Mouse (Mus musculus) bone marrow, adult 2 months (tissue): ENCODE results near the gene Tlx3.

Experiments
- CTCF ChIP-seq: fragments of 200-500 bp; IDR thresholded peaks from 2 replicates; pipeline ENCODE4 v1.5.1; 2011; ENCODE audit warnings: low read length, control low read depth; ENCODE audit not compliant: control insufficient read depth, insufficient read depth
- POLR2A ChIP-seq: fragments of 200-500 bp; IDR thresholded peaks from 2 replicates; pipeline ENCODE4 v1.6.1; 2011; ENCODE audit warnings: low read depth, mild to moderate bottlenecking, control low read depth, low read length, borderline replicate concordance; ENCODE audit not compliant: control insufficient read depth

- no peak for TF ChIP-seq CTCF
- no peak for TF ChIP-seq POLR2A
Measured at GRCm38 (mm10) chr11:33175768-33176167, 27.6 kb downstream of the Tlx3 start.
